Mouse (Mus musculus): ENCODE results near the gene Tbc1d24.

DNA sequence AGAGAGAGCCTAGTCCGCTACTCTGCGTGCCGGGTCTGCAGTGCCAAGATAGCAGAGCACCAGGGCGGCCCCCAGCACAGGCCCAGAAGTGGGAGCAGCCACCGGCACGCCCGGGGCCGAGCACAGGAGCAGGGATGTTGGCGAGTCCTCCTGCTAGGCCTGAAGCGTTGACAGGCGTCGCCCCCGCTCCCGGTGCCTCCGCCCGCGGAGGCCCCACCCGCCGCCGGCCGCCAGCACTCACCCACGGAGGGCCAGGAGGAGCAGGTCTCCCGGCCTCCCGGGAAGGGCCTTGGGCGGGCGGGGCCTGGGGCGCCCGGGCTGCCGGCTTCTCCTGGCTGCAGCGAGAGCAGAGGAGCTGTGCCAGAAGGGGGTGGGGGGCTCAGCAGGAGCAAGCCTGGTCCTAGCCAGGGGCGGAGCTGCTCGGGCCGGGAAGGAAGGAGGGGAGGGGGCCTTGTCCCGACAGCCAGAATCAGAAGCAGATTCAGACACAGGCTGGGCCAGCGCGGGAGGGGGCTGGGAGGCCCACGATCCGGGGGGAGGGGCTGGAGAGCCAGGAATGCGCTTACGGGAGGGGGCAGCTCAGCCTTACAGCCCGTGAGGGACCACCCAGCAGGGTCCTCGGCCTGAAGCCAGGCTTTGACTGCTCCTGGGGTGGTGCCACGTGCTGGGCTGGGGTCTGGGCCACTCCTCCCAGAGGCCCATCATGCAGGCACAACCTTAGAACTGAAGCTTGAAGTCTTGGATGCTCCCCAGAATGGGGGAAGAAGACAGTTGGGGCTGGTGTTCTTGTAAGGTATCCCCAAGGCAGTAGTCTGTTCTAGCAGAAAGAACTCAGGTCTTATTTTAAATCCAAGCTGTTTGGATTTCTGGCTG is 3.9 kb upstream of the Tbc1d24 start, which contains the start of gene Ntn3:
- no peak for TF ChIP-seq POLR2A (IDR thresholded peaks at IDR 0.05; ENCODE audit: insufficient read depth, low read depth, low read length)
- TF ChIP-seq CTCF (IDR thresholded peaks at IDR 0.05): no peak
- no peak for TF ChIP-seq EP300 (IDR thresholded peaks at IDR 0.05; ENCODE audit: insufficient read depth, low read depth, low read length)

Data from heart, adult 2 months (tissue).